Mouse (Mus musculus) layer of hippocampus, postnatal 14 days (tissue): ENCODE measurements around the gene Acap3. TPM values are rescaled to one million over a fixed set of nuclear protein-coding genes. Genes with fewer than 3 reads are reported as not detected.

Experiments
- DNase-seq, 2 experiments: peaks; one replicate each; pipeline ENCODE4 v3.0.0; 2021 to 2022; ENCODE audit warnings: low spot score in 2 of 2, mixed read lengths in 1 of 2
- long read RNA-seq, 2 experiments: library from polyadenylated mRNA; stranded (forward); transcript quantifications; one replicate each; pipeline ENCODE4 v2.0.0; 2021
- total RNA-seq, 2 experiments: library from RNA; stranded (reverse); gene quantifications; 2 replicates each; pipeline ENCODE4 v1.2.3; 2021

The Acap3 gene
- 100 to 1,000 TPM; 143 to 160 TPM for total RNA-seq
- long read RNA-seq, experiment 1, partial matches to known transcripts: 18 of 183 reads
- long read RNA-seq, experiment 1, other reads (novel, unspliced or antisense): 162 of 183 reads
- long read RNA-seq, experiment 2, partial matches to known transcripts: 14 of 187 reads
- long read RNA-seq, experiment 2, other reads (novel, unspliced or antisense): 170 of 187 reads

DNA sequence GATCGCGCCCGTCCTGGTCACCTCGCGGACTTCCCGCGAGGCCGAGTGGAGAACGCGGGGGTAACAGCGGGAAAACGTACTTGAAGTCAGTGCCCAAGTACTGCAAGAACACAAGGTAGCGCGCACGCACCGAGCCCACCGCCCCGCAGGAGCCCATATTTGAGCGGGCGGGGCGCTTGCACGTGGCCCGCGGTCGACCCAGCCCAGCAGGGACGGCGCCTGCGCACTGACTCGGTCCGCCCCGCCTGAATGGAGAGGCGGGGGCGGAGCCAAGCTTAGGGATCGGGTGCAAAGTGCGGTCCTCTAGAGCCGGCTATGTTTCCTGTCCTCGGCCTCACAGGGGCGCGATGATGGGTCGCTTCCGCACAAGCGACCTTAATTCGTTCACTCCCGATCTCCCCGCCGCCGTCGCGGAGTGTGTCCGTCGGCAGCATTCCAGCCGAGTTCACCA lies at the start of gene Acap3, which contains the start of gene Pusl1:
Acap3 (plus strand) TSS at position 272 of the 451 bp plus-strand sequence.
Pusl1 (minus strand) TSS at position 231 of the 451 bp plus-strand sequence.
- DNase-seq: peak; percentile 94 to 98

DNA sequence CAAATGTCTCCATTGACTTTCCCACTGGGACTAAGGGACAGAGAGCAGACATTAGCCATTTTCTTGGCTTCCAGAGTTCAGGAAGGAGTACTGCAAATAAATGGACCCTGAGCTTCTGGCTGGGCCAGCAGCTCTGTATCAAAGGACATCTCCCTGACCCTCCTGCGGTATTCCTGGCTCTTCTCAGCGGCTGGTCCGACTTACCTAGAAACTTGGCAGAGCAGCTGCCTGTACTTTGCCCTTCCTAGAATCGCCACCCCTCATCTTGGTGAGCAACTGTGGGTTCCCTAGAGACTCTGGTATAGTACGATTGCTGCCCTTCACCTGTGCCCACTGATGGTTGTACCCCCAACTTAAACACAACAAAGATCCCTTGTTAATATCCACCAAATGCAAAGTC lies 48.4 kb upstream of the Acap3 start:
- DNase-seq: no peak

DNA sequence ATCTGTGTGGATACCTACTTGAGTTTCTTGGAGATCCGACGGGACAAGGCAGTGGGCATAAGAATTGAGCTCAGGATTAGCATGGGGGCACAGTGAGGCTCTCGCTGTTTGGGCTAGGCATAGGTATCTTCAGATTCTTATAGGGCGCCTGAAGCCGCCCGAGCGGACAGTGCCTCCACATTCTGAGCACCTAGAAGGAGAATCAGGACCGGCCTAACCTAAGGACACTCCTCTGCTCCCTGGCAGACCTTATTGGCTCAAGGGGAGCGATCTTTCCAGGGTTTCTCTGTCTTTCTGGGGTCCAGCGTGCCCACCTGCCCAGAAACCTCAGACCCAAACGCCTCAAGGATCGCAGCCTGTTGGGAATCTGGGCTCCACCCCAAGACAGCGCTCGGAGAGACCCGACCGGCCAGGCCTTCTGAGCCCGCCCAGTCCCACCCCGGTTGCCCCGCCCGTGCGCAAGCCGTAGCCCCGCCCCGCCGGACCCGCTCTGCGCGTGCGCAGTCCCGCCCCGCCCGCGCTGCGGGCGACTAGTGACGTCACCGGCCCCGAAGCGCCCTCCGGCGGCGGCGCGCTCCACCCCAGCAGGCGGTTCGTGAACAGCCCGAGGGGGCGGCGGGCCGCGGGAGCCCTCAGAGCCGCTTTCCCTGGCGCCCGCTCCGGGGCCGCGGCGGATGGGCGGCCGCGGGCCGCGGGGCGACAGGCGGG lies 44.6 kb upstream of the Acap3 start, which contains the start of gene Dvl1:
Dvl1 (plus strand) TSS at position 532 of the 708 bp plus-strand sequence.
- DNase-seq: peak; percentile 94 to 95

DNA sequence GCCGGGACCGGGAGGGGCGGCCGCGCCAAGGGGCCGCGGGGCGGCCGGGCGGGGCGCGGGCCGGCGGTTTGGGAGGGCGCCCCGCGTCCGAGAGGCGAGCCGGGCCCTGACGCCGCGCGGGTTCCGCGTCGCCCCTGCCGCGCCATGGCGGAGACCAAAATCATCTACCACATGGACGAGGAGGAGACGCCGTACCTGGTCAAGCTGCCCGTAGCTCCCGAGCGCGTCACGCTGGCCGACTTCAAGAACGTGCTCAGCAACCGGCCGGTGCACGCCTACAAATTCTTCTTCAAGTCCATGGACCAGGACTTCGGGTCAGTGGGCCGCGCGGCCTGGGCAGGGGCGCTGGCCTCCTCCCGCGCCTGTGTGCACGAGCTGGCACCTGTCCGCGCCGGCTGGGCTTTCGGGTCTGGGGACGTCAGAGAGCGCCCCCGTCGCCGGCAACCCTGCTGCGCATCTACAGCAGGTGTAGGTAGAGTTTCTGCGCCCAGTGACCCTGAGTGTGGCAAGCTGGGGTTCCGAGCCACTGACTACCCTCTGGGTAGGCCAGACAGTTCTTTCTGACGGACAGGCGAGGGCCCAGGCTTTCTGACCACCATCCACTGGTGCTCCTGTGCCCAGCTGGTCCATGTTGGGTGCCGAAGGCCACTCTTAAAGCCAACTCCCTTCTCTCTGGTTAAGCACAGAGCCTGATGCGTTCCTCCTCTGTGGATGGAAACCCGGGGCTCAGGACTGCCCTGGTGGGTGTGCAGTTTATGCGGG lies 43.9 kb upstream of the Acap3 start:
- DNase-seq: no peak

DNA sequence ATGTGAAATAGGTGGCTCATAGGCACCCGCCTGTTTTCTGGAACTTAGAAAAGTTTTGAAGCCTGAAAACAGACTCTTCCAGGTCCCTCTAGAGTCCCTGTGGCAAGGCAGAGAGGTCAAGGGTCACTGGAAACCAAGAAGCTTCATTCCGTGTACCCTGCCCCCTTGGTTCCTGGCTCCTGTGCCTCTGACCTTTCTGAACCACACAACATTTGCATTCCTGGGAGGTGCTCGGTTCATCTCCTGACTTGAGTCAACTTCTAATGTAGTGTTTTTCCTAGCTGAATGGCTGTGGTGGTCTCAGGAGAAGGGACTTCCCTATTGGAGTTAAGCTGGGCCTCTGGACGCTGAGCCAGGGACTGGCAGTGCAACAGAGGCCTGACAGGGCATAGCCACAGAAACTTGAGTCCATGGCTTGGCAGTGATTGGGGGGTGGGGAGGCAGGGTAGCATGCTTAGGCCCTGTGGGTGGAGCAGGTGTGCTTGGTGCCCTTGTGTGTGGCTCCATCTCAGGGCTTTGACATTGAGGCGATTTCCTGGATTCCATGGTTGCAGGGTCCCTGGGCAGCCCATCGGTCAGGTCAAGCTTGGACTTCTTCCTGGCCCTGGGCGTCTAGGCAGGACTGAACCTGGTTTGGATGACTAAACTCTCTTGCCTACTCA lies 43.1 kb upstream of the Acap3 start:
- no peak for DNase-seq

DNA sequence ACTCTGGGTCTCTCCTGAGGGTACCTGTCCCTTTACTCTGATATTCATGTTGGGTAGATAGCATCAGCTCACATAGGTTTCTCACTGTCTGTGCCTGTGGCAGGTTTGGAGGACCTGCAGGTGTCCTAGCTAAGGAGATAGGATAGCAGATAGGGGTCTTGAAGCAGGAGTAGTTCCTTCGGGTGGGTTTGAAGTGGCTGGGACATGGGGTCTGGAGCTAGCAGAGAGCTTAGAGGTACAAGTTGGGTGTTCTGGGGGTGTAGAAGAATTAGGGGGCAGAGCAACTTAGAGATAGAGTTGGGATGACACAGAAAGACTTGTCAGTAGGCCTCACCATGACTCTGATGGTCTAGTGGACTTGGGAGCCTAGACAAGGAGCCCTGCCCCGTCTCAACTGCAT lies 42.2 kb upstream of the Acap3 start:
- DNase-seq: no peak

DNA sequence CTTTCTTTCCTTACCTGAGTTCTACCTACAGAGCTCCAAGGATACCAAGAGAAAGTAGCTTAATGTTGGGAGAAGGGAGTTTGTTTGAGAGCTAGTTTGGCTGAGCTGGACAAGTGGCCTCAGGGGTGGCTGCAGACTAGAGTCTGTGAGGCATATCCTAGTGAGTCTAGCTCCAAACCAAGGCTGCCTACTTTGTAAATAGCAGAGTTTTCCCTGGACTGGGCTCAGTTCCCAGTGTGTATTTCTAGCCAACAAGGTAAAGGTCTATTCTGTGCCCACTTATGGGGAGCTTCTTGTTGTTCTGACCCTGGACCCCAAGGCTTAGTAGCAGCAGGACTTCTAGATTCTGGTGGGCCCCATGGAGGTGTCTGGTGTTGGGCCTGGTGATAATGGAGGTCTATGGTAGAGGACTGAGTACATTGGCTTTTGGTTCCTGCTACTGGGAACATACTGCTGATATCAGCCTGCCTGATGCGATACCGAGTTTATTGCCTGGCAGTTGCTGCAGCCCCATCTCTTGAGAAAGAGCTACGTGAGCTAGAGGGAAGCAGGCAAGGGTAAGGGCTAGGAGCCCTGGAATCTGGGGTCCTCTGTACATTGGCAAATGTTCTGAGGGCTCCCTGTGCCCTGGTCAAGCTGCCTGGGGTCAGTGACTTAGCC lies 41.7 kb upstream of the Acap3 start:
- no peak for DNase-seq

DNA sequence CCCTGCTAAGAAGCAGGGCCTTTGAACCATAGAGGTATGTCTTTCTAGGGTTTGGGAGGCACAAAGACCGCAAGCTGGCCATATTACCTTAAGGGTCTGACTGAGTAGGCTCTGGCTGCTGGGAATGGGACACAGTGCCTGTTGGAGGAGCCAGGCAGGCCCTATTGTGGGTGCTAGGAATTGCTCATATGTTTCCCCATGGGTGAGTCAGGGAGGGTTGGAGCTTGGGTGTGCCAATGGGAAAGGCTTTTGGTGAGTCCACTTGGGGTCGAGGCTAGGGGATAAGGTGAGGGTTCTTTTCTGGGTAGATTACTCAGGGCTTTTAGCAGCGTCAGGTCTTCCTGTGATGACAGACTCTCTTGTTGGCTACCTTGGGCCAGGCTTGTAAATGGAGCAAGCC lies 40.3 kb upstream of the Acap3 start:
- DNase-seq: no peak

DNA sequence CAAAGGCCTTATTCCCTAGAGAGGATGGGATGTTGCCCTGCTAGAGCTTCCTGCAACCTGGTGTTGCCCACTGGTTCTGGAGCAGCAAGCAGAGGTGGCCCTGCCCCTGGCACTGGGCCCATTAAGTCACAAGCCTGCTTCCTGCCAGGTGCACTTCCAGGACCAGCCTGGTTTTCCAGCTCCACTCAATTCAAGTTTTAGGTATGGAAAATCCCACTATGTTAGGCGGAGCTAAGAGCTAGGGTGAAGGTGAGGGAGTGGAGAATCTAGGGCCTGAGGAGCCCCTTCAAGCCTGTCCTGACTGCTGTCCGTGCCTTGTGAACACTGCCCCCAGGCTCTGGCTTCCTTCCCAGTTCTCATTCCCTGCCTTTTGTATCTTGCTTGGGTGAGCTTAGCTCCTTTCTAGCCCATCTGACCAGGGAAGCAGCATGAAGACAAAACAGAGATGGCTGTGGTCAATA lies 39.6 kb upstream of the Acap3 start:
- no peak for DNase-seq

DNA sequence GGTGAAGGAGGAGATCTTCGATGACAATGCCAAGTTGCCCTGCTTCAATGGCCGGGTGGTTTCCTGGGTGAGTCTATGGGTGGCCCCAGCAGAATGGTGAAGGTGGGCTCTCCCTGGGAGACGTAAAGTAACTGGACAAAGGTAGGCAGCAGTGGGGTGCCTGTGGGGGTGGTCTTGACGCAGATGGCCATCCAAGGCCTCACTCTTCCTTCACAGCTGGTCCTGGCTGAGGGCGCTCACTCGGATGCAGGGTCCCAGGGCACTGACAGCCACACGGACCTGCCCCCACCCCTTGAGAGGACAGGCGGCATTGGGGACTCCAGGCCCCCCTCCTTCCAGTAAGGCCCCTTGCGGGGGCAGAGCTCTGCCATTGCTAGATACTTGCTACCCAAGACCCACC lies 38.2 kb upstream of the Acap3 start:
- DNase-seq: no peak

DNA sequence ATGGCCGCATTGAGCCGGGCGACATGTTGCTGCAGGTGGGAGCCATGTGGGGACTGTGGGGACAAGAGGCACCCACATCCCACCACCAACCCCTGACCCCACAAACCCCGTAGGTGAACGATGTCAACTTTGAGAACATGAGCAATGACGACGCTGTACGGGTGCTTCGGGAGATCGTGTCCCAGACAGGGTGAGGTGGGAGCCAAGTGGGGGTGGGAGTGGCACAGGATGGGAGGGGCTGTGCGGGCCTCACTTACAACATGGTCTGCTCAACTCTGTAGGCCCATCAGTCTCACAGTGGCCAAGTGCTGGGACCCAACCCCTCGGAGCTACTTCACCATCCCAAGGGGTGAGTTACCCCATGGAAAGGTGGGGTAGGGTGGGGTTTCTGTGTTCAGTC lies 36.6 kb upstream of the Acap3 start:
- no peak for DNase-seq

DNA sequence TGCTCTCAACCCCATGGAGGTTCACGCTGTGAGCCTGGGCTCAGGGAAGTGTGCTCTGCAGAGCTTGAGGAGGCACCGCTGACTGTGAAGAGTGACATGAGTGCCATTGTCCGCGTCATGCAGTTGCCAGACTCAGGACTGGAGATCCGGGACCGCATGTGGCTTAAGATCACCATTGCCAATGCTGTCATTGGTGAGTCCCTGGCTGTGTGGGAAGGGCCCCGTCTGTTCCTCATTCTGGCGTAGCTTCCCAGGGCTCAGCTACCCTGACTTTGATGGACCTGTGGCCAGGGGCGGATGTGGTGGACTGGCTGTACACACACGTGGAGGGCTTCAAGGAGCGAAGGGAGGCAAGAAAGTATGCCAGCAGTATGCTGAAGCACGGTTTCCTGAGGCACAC lies 35.6 kb upstream of the Acap3 start:
- DNase-seq: no peak

DNA sequence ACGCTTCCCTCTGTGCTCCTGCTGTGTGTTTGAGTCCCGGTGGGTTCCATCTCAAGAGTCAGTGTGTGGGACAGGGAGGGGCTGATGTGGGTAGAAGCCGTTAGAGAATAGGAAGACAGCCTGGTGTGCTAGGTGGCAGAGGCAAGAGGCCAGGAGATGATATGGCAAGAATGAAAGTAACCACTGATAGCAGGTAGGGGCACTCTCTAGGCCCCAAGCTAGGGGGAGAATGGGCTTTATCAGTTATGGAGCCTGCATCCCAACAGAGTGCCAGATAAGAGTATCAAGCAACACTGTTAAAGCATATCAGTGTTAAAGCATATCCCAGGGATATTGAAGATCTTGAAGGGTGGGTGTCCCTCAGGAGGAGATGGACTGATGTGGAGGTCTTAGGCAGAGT lies 34.7 kb upstream of the Acap3 start:
- no peak for DNase-seq

DNA sequence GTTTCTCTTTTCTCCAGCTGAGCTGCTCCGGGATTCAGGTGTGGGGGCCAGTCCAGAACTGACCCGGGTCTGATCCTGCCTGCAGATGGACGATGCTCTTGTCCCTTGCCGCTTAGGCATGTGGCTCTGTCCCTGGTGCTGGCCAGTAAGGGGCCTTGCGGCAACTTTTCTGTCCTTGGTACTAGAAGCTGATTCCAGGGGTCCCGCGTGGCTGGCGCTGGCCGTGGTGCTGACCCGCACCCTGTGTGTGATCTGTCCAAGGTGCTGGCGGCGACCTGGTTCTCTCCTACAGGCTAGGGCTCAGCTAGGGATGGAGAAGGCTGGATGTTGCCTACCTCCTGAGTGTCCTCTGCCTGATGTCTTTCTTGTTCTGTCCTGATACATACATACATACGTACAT lies 32.3 kb upstream of the Acap3 start:
- DNase-seq: no peak

DNA sequence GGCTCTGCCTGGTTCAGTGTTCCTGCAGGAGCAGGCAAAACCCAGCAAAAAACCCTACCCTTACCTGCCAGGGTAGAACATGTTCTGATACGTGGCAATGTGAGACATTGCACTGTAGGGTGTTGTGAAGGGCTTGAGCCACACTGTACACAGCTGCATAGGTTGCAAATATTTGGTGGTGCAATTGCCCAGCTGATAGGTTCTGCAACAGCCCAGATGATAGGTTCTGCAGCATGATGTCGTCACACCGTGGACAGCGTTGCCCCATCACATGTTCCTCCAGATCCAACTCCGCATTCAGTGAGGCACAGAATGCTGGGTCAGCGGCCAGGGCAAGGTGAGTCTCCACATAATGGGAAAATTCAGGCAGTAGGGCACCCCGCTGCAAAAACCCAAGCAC lies 29.8 kb upstream of the Acap3 start:
- DNase-seq: no peak

DNA sequence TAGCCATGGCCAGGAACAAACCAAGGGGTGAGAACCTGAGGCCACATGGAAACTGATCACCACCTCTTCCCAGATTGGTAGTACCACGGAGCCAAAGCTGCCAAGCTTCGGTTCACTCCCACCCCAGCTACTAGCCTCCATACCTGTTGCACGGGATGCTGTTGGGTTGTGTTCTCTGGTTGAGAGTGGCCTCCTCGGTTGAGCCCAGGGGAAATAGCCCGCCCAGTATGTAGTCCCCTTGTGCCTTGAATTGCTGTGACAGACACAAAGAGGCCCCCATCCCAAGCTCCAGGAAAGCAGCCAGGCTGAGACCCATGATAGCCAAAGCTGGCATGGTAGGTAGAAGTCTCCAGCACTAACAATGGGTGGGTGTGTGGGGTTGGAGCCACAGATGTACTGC lies 28.6 kb upstream of the Acap3 start, which contains the start of gene Tas1r3:
Tas1r3 (minus strand) TSS at position 362 of the 400 bp plus-strand sequence.
- no peak for DNase-seq

DNA sequence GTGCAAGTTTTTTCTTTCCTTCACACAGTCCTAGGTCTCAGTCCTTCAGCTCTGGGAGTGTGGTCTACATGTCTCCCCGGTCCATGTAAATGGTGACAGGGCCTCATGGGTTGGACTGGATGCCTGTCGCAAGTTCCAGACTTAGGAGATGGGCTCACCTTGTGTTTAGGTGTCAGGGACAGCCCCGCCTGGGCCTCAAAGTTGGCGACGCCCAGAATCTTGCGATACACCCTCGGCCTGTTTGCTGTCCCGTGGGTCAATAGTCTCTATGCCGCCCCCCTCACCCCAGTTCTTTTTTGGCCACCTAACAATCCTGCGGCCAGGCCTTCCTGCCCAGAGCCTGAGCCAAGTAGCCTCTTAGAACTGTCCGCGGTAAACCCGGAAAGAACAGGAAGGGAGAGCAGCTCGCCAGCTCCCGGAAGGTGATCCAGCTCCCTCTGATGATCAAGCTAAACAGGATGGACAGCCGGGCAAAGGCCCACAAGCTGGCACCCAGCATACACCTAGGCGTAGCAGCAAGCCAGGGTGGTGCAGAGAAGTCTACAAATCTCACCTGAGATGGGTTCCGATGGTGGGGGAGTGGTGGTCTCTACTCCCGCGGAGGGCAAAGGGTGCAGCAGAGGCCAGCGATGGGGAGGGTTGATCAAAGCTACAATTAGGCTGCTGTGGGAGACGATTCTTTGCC lies 22.9 kb upstream of the Acap3 start:
- DNase-seq: no peak

DNA sequence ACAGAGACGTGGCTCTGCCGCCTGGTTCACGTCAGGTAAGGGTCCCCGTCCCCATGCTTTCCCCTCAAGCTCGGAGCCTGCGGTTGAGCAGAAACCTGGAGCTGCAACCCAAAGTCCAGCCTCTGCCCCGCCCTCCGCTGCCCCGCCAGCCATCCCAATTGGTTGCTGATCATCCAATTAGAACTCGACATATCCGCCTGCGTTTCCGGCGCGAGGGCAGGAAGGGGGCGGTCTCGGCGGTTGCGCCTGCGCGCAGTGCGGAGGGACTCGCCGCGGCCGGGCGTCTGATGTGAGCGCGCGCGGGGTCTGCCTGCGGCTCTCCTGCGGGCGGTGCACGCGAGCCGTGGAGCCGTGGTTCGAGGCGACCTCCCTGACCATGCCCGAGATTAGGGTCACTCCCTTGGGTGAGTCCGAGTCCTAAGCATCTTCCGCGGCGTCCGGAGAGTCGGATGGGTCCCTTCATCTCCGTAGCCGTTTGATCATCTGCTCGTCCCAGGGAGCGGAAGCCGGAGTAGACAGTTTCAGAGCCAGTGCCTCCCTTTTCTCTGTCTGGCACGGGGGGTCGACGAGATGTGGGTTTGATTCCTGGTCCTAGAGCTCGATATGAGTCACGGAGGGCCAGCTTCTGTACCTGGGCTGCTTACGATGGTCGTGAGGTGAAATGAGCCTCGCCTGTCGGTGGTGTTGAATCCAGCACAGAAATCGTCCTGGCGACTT lies 22.1 kb upstream of the Acap3 start, which contains the start of the genes Cptp and Ints11:
Cptp (minus strand) TSS at position 124 of the 717 bp plus-strand sequence.
Ints11 (plus strand) TSS at position 230 of the 717 bp plus-strand sequence.
- peak; percentile 94 to 98 for DNase-seq

DNA sequence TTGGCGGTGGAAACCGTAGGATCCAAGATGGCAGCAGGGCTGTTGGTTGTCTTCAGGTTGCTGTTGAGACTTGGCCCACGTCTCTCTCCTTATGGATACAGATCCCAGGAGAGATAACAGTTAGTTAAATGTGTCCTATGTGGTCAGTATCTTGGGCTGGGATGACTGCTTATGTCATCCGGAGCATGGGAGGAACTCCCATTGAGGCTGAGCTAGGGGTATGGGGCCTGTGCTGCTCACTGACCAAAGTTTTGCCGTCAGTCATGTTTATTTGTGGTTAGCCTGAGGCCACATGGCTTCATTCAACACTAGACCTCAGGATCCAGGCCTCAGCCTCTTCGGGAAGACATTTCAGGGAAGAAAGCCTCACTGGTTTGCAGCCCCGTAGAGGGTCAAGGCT lies 20.2 kb upstream of the Acap3 start:
- DNase-seq: no peak
